Mouse (Mus musculus): ENCODE data around the gene Ttc9. TPM values are rescaled to one million over a fixed set of nuclear protein-coding genes. Genes with fewer than 3 reads are reported as not detected.

Ttc9 gene
- not detected in 2 replicates for polyA plus RNA-seq (2012; ENCODE audit: insufficient read depth, insufficient read length, low replicate concordance, missing spikeins)

- Histone ChIP-seq H3K27ac (ENCODE audit: insufficient read depth, low read depth, low read length) (no peak within 1 kb of the TSS), H3K4me1 (ENCODE audit: control insufficient read depth, insufficient read depth, low read length) (peaks cover 3% of the 10 kb centered on the region; the same call in 1 of the 2 replicates), H3K4me3 (ENCODE audit: insufficient read depth, low read depth, low read length) (peak within 1 kb of the TSS; percentile 59)
- no peak for TF ChIP-seq CTCF (IDR thresholded peaks at IDR 0.05; ENCODE audit: insufficient read depth, low read depth, low read length)
- TF ChIP-seq POLR2A (IDR thresholded peaks at IDR 0.05; ENCODE audit: insufficient read depth, low read depth, low read length): peak; percentile 34; the same call in 1 of the 2 replicates
- under 1% methylated on average over 82 of the region's 82 CpGs for WGBS
Observed at GRCm38 (mm10) chr12:81630915-81631660, at the start of gene Ttc9. TSS of gene Ttc9 (plus strand) at chr12:81631249.

- Histone ChIP-seq H3K4me3 (ENCODE audit: insufficient read depth, low read depth, low read length) (peak within 1 kb of the TSS; percentile 56), H3K27ac (ENCODE audit: insufficient read depth, low read depth, low read length) (no peak within 1 kb of the TSS; the same call in 1 of the 2 replicates), H3K4me1 (ENCODE audit: control insufficient read depth, insufficient read depth, low read length) (no peaks in the 10 kb centered on the region)
- WGBS: 2% methylated on average over 36 of the region's 36 CpGs
- no peak for TF ChIP-seq POLR2A (IDR thresholded peaks at IDR 0.05; ENCODE audit: insufficient read depth, low read depth, low read length)
- no peak for TF ChIP-seq CTCF (IDR thresholded peaks at IDR 0.05; ENCODE audit: insufficient read depth, low read depth, low read length)
Observed at GRCm38 (mm10) chr12:81594902-81595671, 36.0 kb upstream of the Ttc9 start, which contains the start of gene Med6. TSS of gene Med6 (minus strand) at chr12:81595008.

DNA sequence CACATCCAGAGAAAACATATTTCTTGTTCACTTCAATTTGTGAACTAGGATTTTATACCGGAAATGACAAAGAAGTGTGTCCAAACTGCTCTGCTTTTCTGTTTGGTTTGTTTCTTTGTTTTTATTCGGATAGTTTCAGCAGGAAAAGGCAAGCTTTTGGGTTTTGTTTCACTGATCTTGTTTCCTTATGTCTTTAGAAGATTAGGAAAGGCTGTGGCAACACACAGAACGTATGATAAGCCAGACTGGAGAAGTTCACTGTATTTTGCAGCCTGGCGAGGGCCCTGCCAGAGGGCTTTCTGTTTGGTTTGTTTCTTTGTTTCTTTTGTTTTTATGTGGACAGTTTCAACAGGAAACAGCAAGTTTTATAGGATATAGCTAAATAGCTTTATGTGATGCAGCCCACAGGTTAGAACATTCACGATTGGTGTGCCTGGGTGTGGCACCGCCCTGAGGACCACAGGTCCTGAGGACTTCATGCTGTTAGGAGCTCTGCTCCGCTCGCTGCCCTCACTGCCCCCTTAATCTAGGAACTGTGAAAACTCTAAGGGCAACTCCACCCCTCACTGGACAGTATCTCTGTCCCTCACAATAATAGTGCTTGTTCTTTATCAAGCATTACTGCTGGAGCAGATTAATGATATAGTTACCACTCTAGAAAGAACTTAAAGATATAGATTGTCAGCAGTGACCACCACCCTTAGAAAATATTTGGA, 34.3 kb upstream of the Ttc9 start:
- Histone ChIP-seq H3K4me3 (ENCODE audit: insufficient read depth, low read depth, low read length) (no peak overlapping the region), H3K27ac (ENCODE audit: insufficient read depth, low read depth, low read length) (no peak overlapping the region), H3K4me1 (ENCODE audit: control insufficient read depth, insufficient read depth, low read length) (no peaks in the 10 kb centered on the region)
- no peak for TF ChIP-seq CTCF (IDR thresholded peaks at IDR 0.05; ENCODE audit: insufficient read depth, low read depth, low read length)
- no peak for TF ChIP-seq POLR2A (IDR thresholded peaks at IDR 0.05; ENCODE audit: insufficient read depth, low read depth, low read length)
- 76% methylated on average over 8 of the region's 8 CpGs for WGBS

- H3K27ac ChIP-seq (ENCODE audit: insufficient read depth, low read depth, low read length): no peak overlapping the region
- no peak overlapping the region for H3K4me3 ChIP-seq (ENCODE audit: insufficient read depth, low read depth, low read length)
- 51% methylated on average over 5 of the region's 5 CpGs for WGBS
- TF ChIP-seq POLR2A (IDR thresholded peaks at IDR 0.05; ENCODE audit: insufficient read depth, low read depth, low read length): no peak
- TF ChIP-seq CTCF (IDR thresholded peaks at IDR 0.05; ENCODE audit: insufficient read depth, low read depth, low read length): no peak
- H3K4me1 ChIP-seq (ENCODE audit: control insufficient read depth, insufficient read depth, low read length): no peaks in the 10 kb centered on the region
Observed at GRCm38 (mm10) chr12:81604995-81605784, 25.9 kb upstream of the Ttc9 start.

GRCm38 (mm10) chr12:81609445-81609844, 21.6 kb upstream of the Ttc9 start:
- no peaks in the 10 kb centered on the region for H3K4me1 ChIP-seq (ENCODE audit: control insufficient read depth, insufficient read depth, low read length)
- H3K4me3 ChIP-seq (ENCODE audit: insufficient read depth, low read depth, low read length): no peak overlapping the region
- H3K27ac ChIP-seq (ENCODE audit: insufficient read depth, low read depth, low read length): no peak overlapping the region
- TF ChIP-seq CTCF (IDR thresholded peaks at IDR 0.05; ENCODE audit: insufficient read depth, low read depth, low read length) (no peak), POLR2A (IDR thresholded peaks at IDR 0.05; ENCODE audit: insufficient read depth, low read depth, low read length) (no peak)

GRCm38 (mm10) chr12:81615807-81616206, 15.2 kb upstream of the Ttc9 start:
- TF ChIP-seq POLR2A (IDR thresholded peaks at IDR 0.05; ENCODE audit: insufficient read depth, low read depth, low read length) (no peak), CTCF (IDR thresholded peaks at IDR 0.05; ENCODE audit: insufficient read depth, low read depth, low read length) (no peak)
- H3K4me3 ChIP-seq (ENCODE audit: insufficient read depth, low read depth, low read length): no peak overlapping the region
- H3K4me1 ChIP-seq (ENCODE audit: control insufficient read depth, insufficient read depth, low read length): peaks cover 3% of the 10 kb centered on the region
- 59% methylated on average over 6 of the region's 6 CpGs for WGBS
- 0 out of 2 replicates have a peak overlapping the region, but pooled peaks have one; percentile 8 for H3K27ac ChIP-seq (ENCODE audit: insufficient read depth, low read depth, low read length)

DNA sequence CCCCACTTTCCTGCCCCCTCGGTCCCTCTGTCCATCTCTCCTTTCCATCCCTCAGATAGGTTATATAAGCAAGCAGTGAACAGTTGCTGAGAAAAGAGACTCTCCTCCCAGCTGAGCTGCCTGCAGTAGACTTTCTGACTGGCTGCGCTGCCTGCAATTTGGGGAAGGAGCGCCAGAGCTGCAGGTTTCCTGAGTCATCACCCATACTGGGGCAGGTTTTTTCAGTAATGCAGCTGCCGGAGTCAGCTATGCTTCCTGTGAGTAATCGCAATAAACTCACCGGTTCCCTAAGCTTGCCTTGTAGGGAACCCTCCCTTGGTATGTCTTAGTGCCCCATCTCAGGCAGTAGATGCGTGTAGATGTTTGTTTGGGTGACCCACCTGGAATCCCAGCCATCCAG, 14.1 kb upstream of the Ttc9 start:
- Histone ChIP-seq H3K4me1 (ENCODE audit: control insufficient read depth, insufficient read depth, low read length) (peaks cover 3% of the 10 kb centered on the region), H3K27ac (ENCODE audit: insufficient read depth, low read depth, low read length) (peak overlapping the region; percentile 45; the same call in 1 of the 2 replicates), H3K4me3 (ENCODE audit: insufficient read depth, low read depth, low read length) (no peak overlapping the region)
- no peak for TF ChIP-seq POLR2A (IDR thresholded peaks at IDR 0.05; ENCODE audit: insufficient read depth, low read depth, low read length)
- no peak for TF ChIP-seq CTCF (IDR thresholded peaks at IDR 0.05; ENCODE audit: insufficient read depth, low read depth, low read length)
- WGBS: 37% methylated on average over 7 of the region's 7 CpGs

GRCm38 (mm10) chr12:81619302-81619701, 11.7 kb upstream of the Ttc9 start:
- Histone ChIP-seq H3K27ac (ENCODE audit: insufficient read depth, low read depth, low read length) (no peak overlapping the region), H3K4me1 (ENCODE audit: control insufficient read depth, insufficient read depth, low read length) (peaks cover 3% of the 10 kb centered on the region), H3K4me3 (ENCODE audit: insufficient read depth, low read depth, low read length) (no peak overlapping the region)
- 8% methylated on average over 5 of the region's 5 CpGs for WGBS
- no peak for TF ChIP-seq POLR2A (IDR thresholded peaks at IDR 0.05; ENCODE audit: insufficient read depth, low read depth, low read length)
- TF ChIP-seq CTCF (IDR thresholded peaks at IDR 0.05; ENCODE audit: insufficient read depth, low read depth, low read length): 0 out of 2 replicates have a peak, but pooled peaks have one; percentile 13
